Mouse (Mus musculus): ENCODE measurements around the gene Dbndd1.
"Not testable (repeated sequence)": the region's sequence is repeated elsewhere in the genome, so short reads cannot be mapped to it uniquely, and the experiment has no call there.

Gene Dbndd1

GRCm38 (mm10) chr8:123514781-123515539, at the start of gene Dbndd1:
Gene Dbndd1 (minus strand): TSS chr8:123515463.
- peak in 1 of 2 experiments; percentile 40 for DNase-seq (ENCODE audit: low spot score in 2 of 2)

DNA sequence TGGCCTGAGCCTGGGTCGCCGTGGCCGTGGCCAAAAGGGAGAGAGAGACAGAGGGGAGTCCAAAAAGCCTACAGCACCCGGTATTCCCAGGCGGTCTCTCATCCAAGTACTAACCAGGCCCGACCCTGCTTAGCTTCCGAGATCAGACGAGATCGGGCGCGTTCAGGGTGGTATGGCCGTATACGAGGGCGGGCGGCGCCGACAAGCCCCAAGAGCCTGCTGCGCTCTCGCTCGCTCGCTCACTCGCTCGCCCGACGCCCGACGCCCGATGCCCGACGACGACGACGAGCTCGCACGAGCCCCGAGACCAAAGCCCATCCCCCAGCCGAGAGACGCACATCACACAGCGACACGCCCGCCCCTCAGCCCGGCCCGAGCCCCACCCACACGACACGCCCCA, 49.0 kb upstream of the Dbndd1 start:
- not testable (repeated sequence) for DNase-seq (ENCODE audit: low spot score in 2 of 2)

- DNase-seq (ENCODE audit: low spot score in 2 of 2): not testable (repeated sequence)
Measured at GRCm38 (mm10) chr8:123537641-123538040, 22.4 kb upstream of the Dbndd1 start.

- DNase-seq (ENCODE audit: low spot score in 2 of 2): no peak
Measured at GRCm38 (mm10) chr8:123536990-123537380, 21.7 kb upstream of the Dbndd1 start.

DNA sequence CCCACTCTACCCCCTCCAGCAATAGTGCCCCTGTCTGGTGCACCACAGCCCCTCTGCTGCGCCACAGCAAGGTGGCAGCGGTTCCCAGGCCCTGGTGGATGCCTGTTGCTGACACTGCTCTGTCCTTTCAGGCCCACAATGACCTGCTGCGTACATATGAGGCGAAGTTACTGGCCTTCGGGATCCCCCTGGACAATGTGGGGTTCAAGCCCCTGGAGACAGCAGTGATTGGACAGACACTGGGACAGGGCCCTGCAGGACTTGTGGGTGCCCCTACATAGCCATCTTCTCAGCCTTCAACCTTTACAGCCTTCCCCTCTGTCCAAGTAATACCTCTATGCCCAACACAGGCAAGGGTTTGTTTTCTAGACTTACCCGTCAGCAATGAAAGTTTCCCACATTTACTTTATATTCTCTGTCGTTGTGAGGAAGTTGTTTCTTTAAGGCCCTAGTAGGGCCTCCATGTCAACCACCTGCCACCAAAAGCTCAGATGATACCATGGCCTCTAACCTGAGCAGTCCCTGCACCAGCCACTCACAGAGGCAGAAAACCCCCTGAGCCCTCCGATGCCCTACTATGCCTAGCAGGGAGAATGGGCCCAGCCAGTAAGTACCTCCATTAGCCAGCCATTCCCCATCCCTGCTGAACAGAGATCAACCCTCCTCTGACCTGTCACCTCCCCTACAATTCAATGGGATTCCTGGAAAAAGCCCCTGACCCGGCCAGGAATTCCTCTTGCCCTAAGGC, 21.2 kb upstream of the Dbndd1 start:
- no peak for DNase-seq (ENCODE audit: low spot score in 2 of 2)

DNA sequence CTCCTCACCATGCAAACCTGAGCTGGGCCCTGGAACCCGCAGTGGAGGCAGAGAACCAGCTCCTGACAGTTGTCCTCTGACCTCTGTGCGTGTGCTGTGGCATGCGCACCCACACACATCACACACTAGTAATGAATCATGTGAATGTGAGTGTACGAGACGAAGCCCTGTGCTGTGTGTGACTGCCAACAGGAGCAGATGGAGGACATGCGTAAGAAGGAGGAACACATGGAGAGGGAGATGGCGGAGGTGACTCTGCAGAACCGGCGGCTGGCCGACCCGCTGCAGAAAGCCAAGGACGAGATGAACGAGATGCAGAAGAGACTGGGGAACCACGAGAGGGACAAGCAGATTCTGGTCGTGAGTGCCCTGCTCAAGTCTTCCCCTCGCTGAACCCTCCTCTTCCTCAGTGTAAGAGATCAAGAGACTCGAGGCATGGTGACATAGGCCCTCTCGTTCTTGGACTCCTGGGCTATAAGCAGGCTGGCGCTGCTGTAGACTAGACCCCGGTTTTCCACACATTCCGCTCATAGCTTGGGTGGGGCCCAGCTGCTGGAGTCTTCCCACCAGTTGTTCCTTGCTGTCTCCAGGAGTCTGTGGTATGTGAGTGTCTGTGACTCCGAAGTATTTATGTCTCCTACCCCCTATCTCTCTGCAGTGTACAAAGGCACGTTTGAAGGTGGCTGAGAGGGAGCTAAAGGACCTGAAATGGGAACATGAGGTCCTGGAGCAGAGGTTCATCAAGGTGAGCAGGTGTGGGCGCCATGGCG, 12.6 kb upstream of the Dbndd1 start:
- peak in 1 of 2 experiments; percentile 20 for DNase-seq (ENCODE audit: low spot score in 2 of 2)

- DNase-seq (ENCODE audit: low spot score in 2 of 2): not testable (repeated sequence)
Measured at GRCm38 (mm10) chr8:123520048-123520447, 4.8 kb upstream of the Dbndd1 start.

- DNase-seq (ENCODE audit: low spot score in 2 of 2): peak; percentile 88 to 90
Measured at GRCm38 (mm10) chr8:123518667-123519066, 3.4 kb upstream of the Dbndd1 start, which contains the start of gene Gas8. Gene Gas8 (plus strand): TSS chr8:123518834.

GRCm38 (mm10) chr8:123518172-123518571, 2.9 kb upstream of the Dbndd1 start:
- no peak for DNase-seq (ENCODE audit: low spot score in 2 of 2)

GRCm38 (mm10) chr8:123516596-123516995, 1.3 kb upstream of the Dbndd1 start:
- DNase-seq (ENCODE audit: low spot score in 2 of 2): no peak

DNA sequence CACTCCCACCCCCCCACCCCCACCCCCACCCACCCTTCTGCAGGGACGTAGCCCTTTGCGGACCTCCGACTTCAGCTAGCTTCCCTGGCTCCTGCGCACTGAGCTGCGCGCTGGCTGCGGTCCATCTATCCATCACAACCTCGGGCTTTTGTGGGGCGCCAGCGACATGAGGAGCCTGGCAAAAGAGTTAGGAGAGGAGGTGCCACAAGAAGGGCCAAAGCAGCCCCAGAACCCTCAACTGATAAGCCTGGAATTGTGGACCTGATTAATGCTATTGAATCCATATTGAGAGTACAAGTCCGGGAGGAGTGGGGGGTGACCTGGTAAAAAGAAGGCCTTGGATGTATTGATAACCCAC, 256 bp upstream of the Dbndd1 start:
- no peak for DNase-seq (ENCODE audit: low spot score in 2 of 2)

GRCm38 (mm10) chr8:123514136-123514535, 1.1 kb downstream of the Dbndd1 start:
- no peak for DNase-seq (ENCODE audit: low spot score in 2 of 2)

DNA sequence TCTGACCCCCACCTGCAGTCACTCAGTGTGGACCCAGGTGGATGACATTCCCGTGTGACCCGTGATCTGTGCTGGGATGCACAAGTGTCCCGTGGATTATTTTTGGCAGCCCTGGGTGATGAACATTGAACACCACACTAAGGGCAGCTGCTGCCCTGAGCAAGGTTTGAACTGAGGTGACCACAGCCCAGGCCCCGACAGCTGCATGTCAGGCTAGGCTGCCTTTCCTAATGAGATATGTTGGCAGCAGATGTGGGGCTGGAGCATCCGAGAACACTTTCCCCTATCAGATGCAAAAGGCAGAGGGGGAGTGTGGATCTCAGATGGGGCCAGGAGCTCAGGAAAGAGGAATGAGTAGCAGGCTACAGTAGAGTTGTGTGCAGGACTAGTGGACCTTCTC, 4.4 kb downstream of the Dbndd1 start:
- DNase-seq (ENCODE audit: low spot score in 2 of 2): no peak

GRCm38 (mm10) chr8:123507153-123507552, 8.1 kb downstream of the Dbndd1 start:
- no peak for DNase-seq (ENCODE audit: low spot score in 2 of 2)

GRCm38 (mm10) chr8:123505695-123506094, 9.6 kb downstream of the Dbndd1 start:
- no peak for DNase-seq (ENCODE audit: low spot score in 2 of 2)

GRCm38 (mm10) chr8:123505267-123505666, 10.0 kb downstream of the Dbndd1 start:
- no peak for DNase-seq (ENCODE audit: low spot score in 2 of 2)

GRCm38 (mm10) chr8:123504591-123505195, 10.6 kb downstream of the Dbndd1 start:
- no peak for DNase-seq (ENCODE audit: low spot score in 2 of 2)

GRCm38 (mm10) chr8:123503801-123504467, 11.3 kb downstream of the Dbndd1 start:
- no peak for DNase-seq (ENCODE audit: low spot score in 2 of 2)

- DNase-seq (ENCODE audit: low spot score in 2 of 2): no peak
Measured at GRCm38 (mm10) chr8:123502192-123502591, 13.1 kb downstream of the Dbndd1 start.

GRCm38 (mm10) chr8:123499556-123499955, 15.7 kb downstream of the Dbndd1 start:
- no peak for DNase-seq (ENCODE audit: low spot score in 2 of 2)

- peak in 1 of 2 experiments; percentile 46 for DNase-seq (ENCODE audit: low spot score in 2 of 2)
Measured at GRCm38 (mm10) chr8:123498963-123499362, 16.3 kb downstream of the Dbndd1 start.
